Mouse (Mus musculus): Measurements from ENCODE around the gene Ahcyl1. TPM values are rescaled to one million over a fixed set of nuclear protein-coding genes. Genes with fewer than 3 reads are reported as not detected.

Ahcyl1 gene
- 120 TPM for polyA plus RNA-seq (2014; fragmentation: Illumina TruSeq; extraction: RNeasy Lipid Tissue Mini Kit (QIAGEN cat#74804); ENCODE audit: low read depth, low replicate concordance)

DNA sequence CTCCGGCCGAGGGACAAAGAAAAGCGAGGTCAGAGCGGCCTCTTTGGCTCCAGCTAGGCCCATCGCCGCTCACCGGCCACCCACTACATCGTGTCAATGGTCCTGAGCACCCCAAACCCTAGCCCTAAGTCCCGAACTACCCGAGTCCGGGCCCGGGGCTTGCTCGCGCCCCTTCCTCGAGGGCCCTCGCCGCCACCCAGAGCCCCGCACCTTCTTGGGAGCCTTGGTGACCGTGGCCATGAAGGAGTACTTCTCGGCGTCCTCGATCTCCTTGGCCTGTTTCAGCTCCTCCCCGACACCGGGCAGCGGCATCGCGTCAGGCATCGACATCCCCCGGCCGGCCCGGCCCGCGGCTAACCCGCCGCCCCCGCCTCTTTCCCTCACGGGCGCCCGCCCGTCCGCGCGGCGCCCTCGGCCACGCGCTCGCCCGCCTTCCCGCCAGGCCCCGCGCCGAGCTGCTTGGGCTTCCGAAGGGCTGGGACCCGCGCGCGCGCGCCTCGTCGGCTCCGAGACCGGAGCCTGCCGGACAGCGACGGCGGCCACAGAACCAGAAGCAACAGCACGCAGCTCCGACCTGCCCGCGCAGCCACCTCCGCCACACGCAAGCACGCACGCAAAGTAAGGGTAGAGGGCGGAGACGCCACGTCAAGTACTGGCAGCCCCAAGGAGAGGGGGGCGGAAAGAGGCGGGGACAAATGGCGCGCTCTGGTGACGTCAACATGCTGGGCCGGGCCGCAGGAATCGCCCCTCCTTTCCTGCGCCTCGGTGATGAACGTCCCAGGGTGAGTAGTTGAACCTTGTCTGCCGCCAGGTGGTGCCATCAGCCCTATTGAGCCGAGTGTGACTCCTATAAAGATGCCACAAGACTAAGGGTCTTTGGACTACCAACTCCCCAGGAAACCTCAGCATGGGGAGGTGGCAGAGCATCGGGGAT lies at the start of gene Ahcyl1:
Gene Ahcyl1, minus strand, starts transcription at position 613 of the 934 bp plus-strand sequence.

DNA sequence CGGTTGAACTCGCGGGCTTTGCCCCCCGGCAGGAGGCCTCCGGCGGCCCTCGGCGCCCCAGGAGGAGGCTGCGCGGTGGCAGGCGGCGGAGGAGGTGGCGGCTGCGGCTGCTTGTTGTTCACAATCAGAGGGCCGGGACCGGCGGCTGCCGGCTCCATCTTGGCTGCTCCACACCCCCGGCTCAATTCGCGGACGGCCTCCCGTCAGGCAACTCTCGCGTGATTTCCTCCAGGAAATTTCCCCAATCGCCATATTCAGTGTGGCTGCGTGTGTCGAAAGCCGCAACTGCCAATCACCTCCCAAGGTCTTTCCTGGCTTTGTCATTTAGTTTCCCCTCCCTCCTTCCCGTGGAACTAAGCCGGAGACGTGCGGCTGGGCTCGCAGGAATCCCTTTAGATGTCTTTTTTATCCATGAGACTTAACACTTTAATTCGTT lies 64.8 kb downstream of the Ahcyl1 start, which contains the start of gene Strip1:
Gene Strip1, minus strand, starts transcription at position 172 of the 436 bp plus-strand sequence.

DNA sequence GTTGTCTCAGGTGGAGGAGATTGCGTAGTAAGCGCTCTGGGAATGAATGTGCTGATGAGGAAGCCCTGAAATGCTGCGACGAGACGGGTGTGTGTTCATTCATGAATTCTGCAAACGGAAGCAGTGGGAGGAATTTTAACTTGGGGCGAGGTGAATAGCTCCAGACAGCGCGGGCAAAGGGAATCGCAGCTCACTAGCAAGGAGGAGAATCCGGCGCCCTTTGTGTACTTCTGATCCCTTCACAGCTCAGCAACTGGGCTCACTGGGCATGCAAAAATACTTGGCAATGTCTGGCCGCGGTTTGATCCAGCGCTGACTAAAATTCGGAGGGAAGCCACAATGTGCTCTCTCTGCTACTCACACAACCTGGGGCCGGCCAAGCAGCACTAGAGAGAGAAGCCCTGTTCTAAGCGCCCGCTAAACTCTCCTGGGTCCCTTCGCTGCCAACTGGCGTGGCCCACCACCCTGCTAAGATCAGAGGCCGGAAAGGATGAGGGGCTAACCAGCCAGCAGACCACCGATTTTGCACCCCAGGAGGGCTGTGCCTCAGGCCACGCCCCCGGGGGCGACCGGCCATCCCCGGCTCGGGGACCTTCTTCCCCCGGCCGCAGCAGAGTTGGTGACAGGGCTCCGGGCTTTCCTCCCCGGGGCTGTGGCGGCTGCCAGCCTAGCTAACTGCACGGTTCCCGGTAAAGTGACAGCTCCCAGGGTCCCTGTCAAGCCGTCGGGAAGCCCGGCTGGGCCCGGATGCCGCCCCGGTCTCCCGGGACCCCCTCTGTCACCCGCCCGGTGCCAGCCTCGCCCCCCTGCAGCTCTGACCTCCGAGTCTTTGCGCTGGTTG lies 65.5 kb downstream of the Ahcyl1 start, which contains the start of gene Gm10961:
Gene Gm10961, plus strand, starts transcription at position 641 of the 841 bp plus-strand sequence.

Other genes starting within 250 kb of the Ahcyl1 start
- not detected for gene Kcnc4, start 237.0 kb downstream of the Ahcyl1 start, polyA plus RNA-seq (2014; fragmentation: Illumina TruSeq; extraction: RNeasy Lipid Tissue Mini Kit (QIAGEN cat#74804); ENCODE audit: low read depth, low replicate concordance)
- gene Slc6a17, start 178.5 kb downstream of the Ahcyl1 start, polyA plus RNA-seq (2014; fragmentation: Illumina TruSeq; extraction: RNeasy Lipid Tissue Mini Kit (QIAGEN cat#74804); ENCODE audit: low read depth, low replicate concordance), result not detected
- gene Ubl4b, start 141.5 kb downstream of the Ahcyl1 start, polyA plus RNA-seq (2014; fragmentation: Illumina TruSeq; extraction: RNeasy Lipid Tissue Mini Kit (QIAGEN cat#74804); ENCODE audit: low read depth, low replicate concordance), result not detected
- not detected for gene Alx3, start 101.5 kb downstream of the Ahcyl1 start, polyA plus RNA-seq (2014; fragmentation: Illumina TruSeq; extraction: RNeasy Lipid Tissue Mini Kit (QIAGEN cat#74804); ENCODE audit: low read depth, low replicate concordance)
- not detected for gene Gm10961, start 65.2 kb downstream of the Ahcyl1 start, polyA plus RNA-seq (2014; fragmentation: Illumina TruSeq; extraction: RNeasy Lipid Tissue Mini Kit (QIAGEN cat#74804); ENCODE audit: low read depth, low replicate concordance)
- gene Strip1, start 64.9 kb downstream of the Ahcyl1 start, polyA plus RNA-seq (2014; fragmentation: Illumina TruSeq; extraction: RNeasy Lipid Tissue Mini Kit (QIAGEN cat#74804); ENCODE audit: low read depth, low replicate concordance), result 4.0 TPM
- gene Csf1, start 63.9 kb upstream of the Ahcyl1 start, polyA plus RNA-seq (2014; fragmentation: Illumina TruSeq; extraction: RNeasy Lipid Tissue Mini Kit (QIAGEN cat#74804); ENCODE audit: low read depth, low replicate concordance), result 4.7 TPM
- gene Eps8l3, start 180.7 kb upstream of the Ahcyl1 start, polyA plus RNA-seq (2014; fragmentation: Illumina TruSeq; extraction: RNeasy Lipid Tissue Mini Kit (QIAGEN cat#74804); ENCODE audit: low read depth, low replicate concordance), result not detected
- 20.2 TPM for gene Gstm5, start 199.3 kb upstream of the Ahcyl1 start, polyA plus RNA-seq (2014; fragmentation: Illumina TruSeq; extraction: RNeasy Lipid Tissue Mini Kit (QIAGEN cat#74804); ENCODE audit: low read depth, low replicate concordance)
- 26.7 TPM for gene Gstm7, start 235.3 kb upstream of the Ahcyl1 start, polyA plus RNA-seq (2014; fragmentation: Illumina TruSeq; extraction: RNeasy Lipid Tissue Mini Kit (QIAGEN cat#74804); ENCODE audit: low read depth, low replicate concordance)
- gene Gstm6, start 247.2 kb upstream of the Ahcyl1 start, polyA plus RNA-seq (2014; fragmentation: Illumina TruSeq; extraction: RNeasy Lipid Tissue Mini Kit (QIAGEN cat#74804); ENCODE audit: low read depth, low replicate concordance), result 96.2 TPM